Mouse (Mus musculus) midbrain, embryonic 12.5 days (tissue): ENCODE results near the gene Smpd3. TPM values are rescaled to one million over a fixed set of nuclear protein-coding genes. Genes with fewer than 3 reads are reported as not detected.

Source experiments
- ATAC-seq: fragments of 200-750 bp; cut with Nextera tagmentation; 2 replicates; pipeline ENCODE4 v1.8.0; 2017; ENCODE audit warnings: low read depth, moderate TSS enrichment, moderate library complexity; ENCODE audit not compliant: low FRiP score
- H3K27ac ChIP-seq: fragments of 300-500 bp; sonication (generic); replicated peaks from 2 replicates; pipeline ENCODE4 v1.5.1; 2016; ENCODE audit warnings: mild to moderate bottlenecking
- H3K27me3 ChIP-seq: fragments of 300-500 bp; sonication (generic); 2 replicates; pipeline ENCODE4 v1.6.1; 2016; ENCODE audit warnings: mild to moderate bottlenecking
- H3K36me3 ChIP-seq: fragments of 300-500 bp; sonication (generic); 2 replicates; pipeline ENCODE4 v1.6.1; 2016
- H3K4me1 ChIP-seq: fragments of 300-500 bp; sonication (generic); 2 replicates; pipeline ENCODE4 v1.6.1; 2016
- H3K4me2 ChIP-seq: fragments of 300-500 bp; sonication (generic); replicated peaks from 2 replicates; pipeline ENCODE4 v1.6.1; 2016; ENCODE audit warnings: mild to moderate bottlenecking, moderate library complexity
- H3K4me3 ChIP-seq: fragments of 300-500 bp; sonication (generic); 2 replicates; pipeline ENCODE4 v1.5.1; 2016; ENCODE audit warnings: mild to moderate bottlenecking
- H3K9ac ChIP-seq: fragments of 300-500 bp; sonication (generic); replicated peaks from 2 replicates; pipeline ENCODE4 v1.6.1; 2016; ENCODE audit warnings: mild to moderate bottlenecking, moderate library complexity
- H3K9me3 ChIP-seq: fragments of 300-500 bp; sonication (generic); 2 replicates; pipeline ENCODE4 v1.6.1; 2016; ENCODE audit warnings: mild to moderate bottlenecking
- WGBS: fragments of 180-500 bp; shearing (Covaris S2); methylation state at CpG from one replicate; pipeline ENCODE4 v1.1.7; 2016; 5-methylcytosine and 5-hydroxymethylcytosine counted together
- polyA plus RNA-seq: library from polyadenylated mRNA; unstranded; fragments of >200 nt; fragmentation: Nextera tagmentation; extraction: Ambion mirVana; gene quantifications from 2 replicates; pipeline ENCODE4 v1.2.1, GENCODE M21; 2016

The Smpd3 gene
- polyA plus RNA-seq, 1 experiment from 2014 or later, result 26.3 TPM

DNA sequence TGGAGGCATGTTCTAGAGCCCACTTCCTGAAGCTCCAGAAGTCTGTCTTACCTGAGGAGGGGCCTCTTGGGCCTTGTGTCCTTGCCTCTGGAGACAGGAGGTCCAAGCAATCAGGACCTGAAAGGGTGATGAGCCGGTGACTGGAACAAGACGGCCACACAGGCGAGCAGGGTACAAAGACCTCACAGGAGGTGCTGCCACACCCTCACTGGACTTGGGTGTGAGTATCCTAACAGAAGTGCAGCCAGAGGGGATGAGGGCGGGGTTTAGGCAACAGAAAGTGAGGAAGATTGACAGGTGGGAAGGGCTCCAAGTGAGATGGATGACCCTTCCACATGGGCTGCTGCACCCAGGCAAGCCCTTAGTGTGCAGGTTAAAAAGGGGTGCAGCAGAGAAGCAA is 56.9 kb downstream of the Smpd3 start:
- 47% methylated on average over 4 of the region's 4 CpGs for WGBS
- Histone ChIP-seq H3K36me3 (0 out of 2 replicates have a peak, but pooled peaks cover 9% of the 10 kb centered on the region), H3K9me3 (no peaks in the 10 kb centered on the region), H3K4me1 (no peaks in the 10 kb centered on the region), H3K27ac (no peak overlapping the region), H3K9ac (no peak overlapping the region), H3K4me2 (no peak overlapping the region), H3K4me3 (no peak overlapping the region), H3K27me3 (no peaks in the 10 kb centered on the region)
- ATAC-seq, result no peak

DNA sequence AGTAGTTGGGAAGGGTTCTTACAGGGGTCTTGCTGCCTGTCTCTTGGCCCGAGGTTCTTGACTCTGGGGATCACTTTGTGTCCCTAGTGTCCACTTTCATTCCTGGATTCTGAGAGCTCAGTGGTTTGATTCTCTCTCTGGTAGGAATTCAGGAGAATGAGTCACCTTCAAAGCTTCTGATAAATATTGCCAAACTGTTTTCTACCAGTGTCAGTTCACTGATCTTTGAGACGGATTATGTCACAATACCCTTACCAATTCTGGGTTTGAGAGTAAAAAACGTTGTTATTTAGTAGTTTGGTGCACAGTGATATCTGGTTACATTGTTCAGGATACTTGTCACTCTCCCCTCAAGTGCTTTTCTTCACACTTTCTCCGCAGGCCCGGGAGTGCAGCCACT is 57.6 kb downstream of the Smpd3 start:
- no peak overlapping the region for H3K4me3 ChIP-seq
- H3K4me2 ChIP-seq, result no peak overlapping the region
- WGBS, result 60% methylated on average over 5 of the region's 5 CpGs
- H3K9me3 ChIP-seq, result no peaks in the 10 kb centered on the region
- H3K36me3 ChIP-seq, result 0 out of 2 replicates have a peak, but pooled peaks cover 9% of the 10 kb centered on the region
- H3K27me3 ChIP-seq, result no peaks in the 10 kb centered on the region
- ATAC-seq, result no peak
- H3K27ac ChIP-seq, result no peak overlapping the region
- H3K9ac ChIP-seq, result no peak overlapping the region
- no peaks in the 10 kb centered on the region for H3K4me1 ChIP-seq

DNA sequence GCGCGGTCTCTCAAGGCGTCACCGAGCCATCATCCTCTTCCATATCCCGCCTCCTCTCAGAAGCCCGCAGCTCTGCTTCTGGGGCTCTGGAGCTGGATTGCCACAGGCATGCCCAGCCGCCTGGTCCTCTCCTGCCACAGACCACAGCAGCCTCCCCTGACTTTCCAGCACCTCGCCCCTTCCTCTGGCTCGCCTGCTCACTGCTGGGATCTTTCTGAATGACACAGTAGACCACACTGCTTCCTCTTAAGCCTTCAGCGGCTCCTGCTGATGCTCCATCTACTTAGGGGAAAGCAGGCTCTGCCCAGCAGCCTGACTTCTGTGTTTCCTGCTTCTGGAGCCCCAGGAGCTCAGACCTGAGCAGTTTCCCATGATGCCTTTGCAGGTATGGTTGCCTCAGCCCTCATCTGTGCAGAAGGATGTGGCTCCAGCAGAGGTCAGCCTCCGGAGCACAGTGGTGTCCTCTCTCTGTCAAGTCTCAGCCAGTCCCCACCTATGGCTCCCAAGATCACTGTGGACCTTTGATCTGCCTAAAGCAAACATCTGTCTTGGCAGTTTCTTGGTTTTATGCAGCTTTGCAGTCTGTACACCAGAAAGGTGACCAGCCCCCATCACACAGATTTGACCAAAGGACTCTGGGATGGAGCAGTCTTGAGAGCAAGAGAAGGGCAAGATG is 59.3 kb downstream of the Smpd3 start:
- ATAC-seq, result no peak
- H3K9ac ChIP-seq, result no peak overlapping the region
- no peaks in the 10 kb centered on the region for H3K4me1 ChIP-seq
- 83% methylated on average over 11 of the region's 11 CpGs for WGBS
- no peak overlapping the region for H3K27ac ChIP-seq
- H3K4me3 ChIP-seq, result no peak overlapping the region
- H3K4me2 ChIP-seq, result no peak overlapping the region
- 0 out of 2 replicates have a peak, but pooled peaks cover 8% of the 10 kb centered on the region for H3K36me3 ChIP-seq
- H3K27me3 ChIP-seq, result no peaks in the 10 kb centered on the region
- H3K9me3 ChIP-seq, result no peaks in the 10 kb centered on the region

DNA sequence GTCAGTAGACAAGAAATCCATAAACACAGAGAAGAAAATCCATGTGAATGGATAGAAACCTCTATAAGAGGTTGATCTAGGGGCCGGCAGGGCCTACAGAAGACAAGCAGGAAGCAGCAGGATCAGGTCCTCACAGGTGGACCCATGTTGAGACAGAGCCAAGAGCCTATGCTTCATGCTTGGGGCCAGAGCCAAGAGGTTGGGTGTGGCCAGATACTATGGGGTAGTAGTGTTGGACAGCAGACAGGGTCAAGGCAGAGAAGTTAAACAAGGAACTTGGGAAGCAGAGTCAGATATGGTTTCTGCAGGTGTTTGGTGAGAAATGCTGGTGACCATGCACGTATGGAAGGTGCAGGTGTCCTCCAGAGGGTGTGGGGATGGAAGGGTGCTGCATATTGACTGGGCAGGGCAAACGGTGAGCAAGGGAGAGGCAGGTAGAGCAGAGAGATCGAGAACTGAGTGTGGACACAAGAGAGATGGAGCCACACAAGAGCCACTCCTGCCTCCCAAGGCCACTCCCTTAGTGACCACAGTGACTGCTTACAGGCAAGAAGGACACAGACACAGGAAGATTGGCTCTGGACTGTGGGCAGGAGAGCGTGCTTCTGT is 61.0 kb downstream of the Smpd3 start:
- WGBS, result 88% methylated on average over 5 of the region's 5 CpGs

DNA sequence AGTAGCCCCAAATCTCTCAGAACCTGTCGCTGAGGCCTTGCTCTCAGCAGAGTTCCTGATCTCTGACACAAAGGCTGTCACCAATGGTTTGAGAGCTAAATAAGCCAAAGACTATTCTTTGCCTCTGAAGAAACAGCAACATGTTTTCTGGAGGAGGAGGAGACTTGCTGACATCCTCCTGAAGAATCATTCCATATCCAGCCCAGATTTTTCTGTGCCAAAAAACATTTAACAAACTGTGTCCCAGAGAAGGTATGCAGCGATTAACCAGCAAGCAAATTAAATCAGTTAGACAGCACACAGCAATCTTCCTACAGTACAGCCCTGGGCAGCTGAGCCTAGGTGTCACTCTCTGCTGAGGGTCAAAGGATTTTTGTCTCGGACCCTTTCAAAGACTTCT is 64.3 kb downstream of the Smpd3 start:
- H3K27ac ChIP-seq, result no peak overlapping the region
- no peaks in the 10 kb centered on the region for H3K36me3 ChIP-seq
- H3K4me3 ChIP-seq, result no peak overlapping the region
- H3K4me1 ChIP-seq, result peaks cover 33% of the 10 kb centered on the region
- whole genome bisulfite sequencing, result 89% methylated on average over 3 of the region's 3 CpGs
- H3K4me2 ChIP-seq, result no peak overlapping the region
- H3K27me3 ChIP-seq, result no peaks in the 10 kb centered on the region
- ATAC-seq, result no peak
- no peaks in the 10 kb centered on the region for H3K9me3 ChIP-seq
- H3K9ac ChIP-seq, result no peak overlapping the region

More for the DNA sequence above, 61.0 kb downstream of the Smpd3 start:
- no peak overlapping the region for H3K27ac ChIP-seq
- H3K27me3 ChIP-seq, result no peaks in the 10 kb centered on the region
- H3K9me3 ChIP-seq, result no peaks in the 10 kb centered on the region
- H3K4me1 ChIP-seq, result peaks cover 5% of the 10 kb centered on the region; the same call in 1 of the 2 replicates
- H3K9ac ChIP-seq, result no peak overlapping the region
- no peak overlapping the region for H3K4me3 ChIP-seq
- no peaks in the 10 kb centered on the region for H3K36me3 ChIP-seq
- no peak overlapping the region for H3K4me2 ChIP-seq
- no peak for ATAC-seq

DNA sequence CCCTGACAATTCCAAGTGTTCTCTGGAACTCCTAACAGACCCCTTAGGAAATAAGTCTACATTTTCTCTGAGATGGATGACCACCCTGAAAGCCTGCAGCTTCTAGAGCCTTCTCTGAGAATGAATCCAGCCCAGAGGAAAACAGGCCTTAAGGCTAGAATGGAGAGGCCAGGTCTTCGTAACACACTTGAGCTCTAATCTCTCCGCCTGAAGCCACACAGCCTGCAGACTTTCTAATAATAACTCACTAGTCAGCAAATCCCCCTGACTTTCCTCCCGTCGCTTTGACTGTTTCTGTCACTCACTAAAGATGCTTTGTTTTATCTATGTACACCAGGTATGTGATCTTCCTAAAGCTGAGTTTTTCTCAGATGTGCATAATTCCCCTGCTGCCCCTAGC is 66.4 kb downstream of the Smpd3 start:
- no peak for ATAC-seq
- no peak overlapping the region for H3K4me2 ChIP-seq
- H3K27me3 ChIP-seq, result no peaks in the 10 kb centered on the region
- H3K27ac ChIP-seq, result peak overlapping the region; percentile 42; the same call in 1 of the 2 replicates
- 56% methylated on average over 4 of the region's 4 CpGs for WGBS
- H3K36me3 ChIP-seq, result no peaks in the 10 kb centered on the region
- peaks cover 33% of the 10 kb centered on the region for H3K4me1 ChIP-seq
- no peaks in the 10 kb centered on the region for H3K9me3 ChIP-seq
- H3K9ac ChIP-seq, result no peak overlapping the region
- no peak overlapping the region for H3K4me3 ChIP-seq

DNA sequence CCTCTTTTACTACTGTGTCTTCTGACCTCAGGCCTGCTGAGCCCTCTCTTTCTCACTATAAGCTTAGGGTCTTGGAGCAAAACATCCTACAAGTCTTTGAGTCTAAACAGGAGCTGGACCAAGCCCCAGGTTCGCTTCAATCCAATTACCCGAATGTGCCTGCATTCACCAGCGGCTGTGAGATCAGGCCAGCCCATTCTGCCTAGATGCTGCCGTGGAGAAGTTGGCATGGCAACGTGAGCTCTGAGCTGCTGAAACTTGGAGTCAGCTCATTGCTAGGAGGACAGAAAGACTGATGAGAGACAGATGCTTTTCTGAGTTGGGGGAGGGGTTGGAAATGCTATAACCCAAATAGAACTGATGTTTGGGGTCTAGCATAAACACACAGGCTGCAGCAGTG is 67.0 kb downstream of the Smpd3 start:
- 3% methylated on average over 5 of the region's 5 CpGs for WGBS
- ATAC-seq, result no peak
- H3K4me1 ChIP-seq, result peaks cover 33% of the 10 kb centered on the region
- no peak overlapping the region for H3K4me3 ChIP-seq
- H3K36me3 ChIP-seq, result peaks cover 2% of the 10 kb centered on the region; the same call in 1 of the 2 replicates
- H3K27ac ChIP-seq, result peak overlapping the region; percentile 42; the same call in 1 of the 2 replicates
- H3K9me3 ChIP-seq, result no peaks in the 10 kb centered on the region
- H3K9ac ChIP-seq, result 0 out of 2 replicates have a peak overlapping the region, but pooled peaks have one; percentile 21
- no peak overlapping the region for H3K4me2 ChIP-seq
- no peaks in the 10 kb centered on the region for H3K27me3 ChIP-seq

DNA sequence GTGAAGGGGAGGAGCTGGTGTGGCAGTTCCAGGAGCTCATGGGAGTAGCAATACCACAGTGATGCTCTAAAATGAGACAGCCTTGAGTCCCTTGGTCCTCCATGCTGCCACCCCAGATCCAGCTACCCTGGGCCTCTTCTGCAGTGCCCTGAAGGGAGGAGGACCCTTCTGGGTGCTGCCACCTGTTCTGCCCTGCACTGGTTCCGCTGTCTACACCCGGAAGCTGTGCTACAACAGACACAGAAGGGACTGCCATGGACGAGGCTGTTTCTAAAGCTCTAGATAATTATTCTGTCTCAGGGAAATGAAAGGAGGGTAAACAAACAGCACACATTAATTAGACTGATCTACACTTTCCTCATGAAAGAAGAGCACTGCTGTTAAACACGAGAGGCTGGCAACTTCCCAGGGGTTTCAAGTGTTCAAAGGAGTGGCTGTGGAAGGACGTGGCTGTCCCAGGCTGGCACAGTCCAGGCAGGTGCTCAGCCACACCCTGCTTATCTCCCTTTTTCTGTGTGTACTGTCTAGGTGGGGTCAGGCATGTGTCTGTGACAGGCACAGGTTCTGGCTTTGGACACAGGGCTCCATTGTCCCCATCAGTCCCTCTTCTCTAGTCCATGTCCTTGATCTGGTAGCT is 69.0 kb downstream of the Smpd3 start:
- Histone ChIP-seq H3K27me3 (no peaks in the 10 kb centered on the region), H3K4me1 (peaks cover 33% of the 10 kb centered on the region), H3K4me2 (no peak overlapping the region), H3K27ac (no peak overlapping the region), H3K9ac (no peak overlapping the region), H3K9me3 (no peaks in the 10 kb centered on the region), H3K36me3 (peaks cover 21% of the 10 kb centered on the region), H3K4me3 (no peak overlapping the region)
- ATAC-seq, result no peak
- WGBS, result 72% methylated on average over 5 of the region's 5 CpGs

DNA sequence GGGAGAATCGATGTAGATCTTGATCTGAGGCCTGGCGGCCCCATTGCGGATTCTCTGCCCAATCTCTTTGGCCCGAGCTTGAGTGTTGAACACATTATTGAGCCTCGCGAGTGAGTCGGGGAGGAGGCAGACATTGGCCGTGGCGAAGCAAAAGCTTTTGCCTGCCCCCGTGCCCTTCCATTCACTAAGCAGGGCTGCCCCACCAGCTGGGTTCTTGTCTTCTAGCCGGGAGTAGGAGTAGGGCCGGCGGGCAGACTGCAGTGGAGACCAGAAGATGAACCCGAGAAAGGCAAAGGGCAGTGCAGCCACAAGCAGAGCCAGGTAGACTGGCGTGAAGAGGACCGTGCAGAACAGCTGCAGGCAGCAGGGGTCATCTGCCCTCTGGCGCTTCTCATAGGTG is 72.4 kb downstream of the Smpd3 start:
- Histone ChIP-seq H3K27ac (no peak overlapping the region), H3K27me3 (no peaks in the 10 kb centered on the region), H3K9me3 (no peaks in the 10 kb centered on the region), H3K9ac (no peak overlapping the region), H3K4me1 (peaks cover 14% of the 10 kb centered on the region), H3K36me3 (peaks cover 26% of the 10 kb centered on the region), H3K4me3 (no peak overlapping the region), H3K4me2 (no peak overlapping the region)
- WGBS, result 91% methylated on average over 17 of the region's 17 CpGs
- ATAC-seq, result no peak

DNA sequence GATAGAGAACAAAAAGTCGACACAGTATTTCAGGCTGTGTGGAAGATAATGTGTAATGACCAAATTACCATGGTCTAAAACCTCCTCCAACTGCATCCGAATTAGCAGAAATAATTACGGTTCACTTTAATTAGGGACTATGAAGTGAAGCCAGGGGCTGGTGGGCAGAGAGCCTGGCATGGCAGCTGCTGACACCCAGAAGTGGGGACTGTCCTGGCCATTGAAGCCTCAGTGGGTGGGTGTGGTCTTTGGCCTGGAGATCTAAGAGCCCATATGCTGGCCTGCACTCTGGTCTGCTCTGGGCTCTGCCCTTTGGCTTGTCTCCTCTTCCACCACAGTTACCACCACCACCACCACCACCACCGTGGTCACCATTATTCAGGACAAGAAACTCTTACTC is 73.9 kb downstream of the Smpd3 start:
- H3K4me2 ChIP-seq, result no peak overlapping the region
- ATAC-seq, result no peak
- no peak overlapping the region for H3K9ac ChIP-seq
- 87% methylated on average over 4 of the region's 4 CpGs for WGBS
- no peak overlapping the region for H3K4me3 ChIP-seq
- H3K27ac ChIP-seq, result no peak overlapping the region
- H3K36me3 ChIP-seq, result peaks cover 38% of the 10 kb centered on the region
- H3K27me3 ChIP-seq, result no peaks in the 10 kb centered on the region
- no peaks in the 10 kb centered on the region for H3K9me3 ChIP-seq
- peaks cover 4% of the 10 kb centered on the region; the same call in 1 of the 2 replicates for H3K4me1 ChIP-seq

DNA sequence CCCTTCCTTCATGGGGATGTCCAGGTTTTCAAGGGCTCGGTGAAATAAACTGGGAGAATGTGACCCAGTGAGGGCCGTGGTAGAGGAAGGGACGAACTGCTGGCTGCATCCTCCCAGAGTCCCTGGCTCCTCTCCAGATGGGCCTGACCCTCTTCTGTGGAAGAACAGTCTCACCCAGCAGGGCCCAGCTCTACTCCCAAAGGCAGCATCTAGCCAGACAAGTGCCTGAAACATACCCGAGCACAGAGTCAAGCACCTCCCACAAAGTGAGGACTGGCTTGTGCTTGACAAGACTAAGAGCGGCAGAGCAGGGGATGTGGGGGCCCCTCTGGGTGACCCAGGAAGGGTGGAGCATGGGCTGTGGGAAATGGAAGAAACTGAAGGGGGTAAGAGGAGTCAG is 75.4 kb downstream of the Smpd3 start:
- H3K27ac ChIP-seq, result no peak overlapping the region
- H3K27me3 ChIP-seq, result no peaks in the 10 kb centered on the region
- peaks cover 52% of the 10 kb centered on the region for H3K36me3 ChIP-seq
- H3K4me3 ChIP-seq, result no peak overlapping the region
- H3K4me2 ChIP-seq, result no peak overlapping the region
- ATAC-seq, result no peak
- H3K4me1 ChIP-seq, result no peaks in the 10 kb centered on the region
- no peak overlapping the region for H3K9ac ChIP-seq
- H3K9me3 ChIP-seq, result no peaks in the 10 kb centered on the region
- WGBS, result 85% methylated on average over 5 of the region's 5 CpGs

DNA sequence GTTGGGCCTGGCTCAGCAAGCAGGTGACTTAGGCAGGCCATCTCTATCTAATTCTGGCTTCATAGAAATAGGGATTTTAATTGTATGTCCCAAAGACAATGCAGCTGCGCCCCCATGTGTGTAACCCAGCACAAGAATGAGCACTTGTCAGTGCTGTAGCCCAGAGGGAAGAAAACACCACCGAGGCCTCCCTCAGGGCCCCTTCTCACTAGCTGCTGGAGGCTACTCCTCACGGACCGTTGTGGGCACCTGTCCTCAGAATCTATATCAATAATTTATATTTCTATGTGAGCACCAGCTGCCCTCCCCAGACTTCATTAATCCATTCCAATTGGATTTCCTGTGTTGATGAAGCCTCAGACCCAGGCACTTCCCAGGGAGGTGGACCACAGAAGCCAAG is 76.9 kb downstream of the Smpd3 start:
- Histone ChIP-seq H3K4me1 (no peaks in the 10 kb centered on the region), H3K9me3 (no peaks in the 10 kb centered on the region), H3K4me2 (no peak overlapping the region), H3K27ac (peak overlapping the region; percentile 22; the same call in 1 of the 2 replicates), H3K36me3 (peaks cover 65% of the 10 kb centered on the region), H3K4me3 (no peak overlapping the region), H3K27me3 (no peaks in the 10 kb centered on the region), H3K9ac (no peak overlapping the region)
- no peak for ATAC-seq
- 72% methylated on average over 4 of the region's 4 CpGs for WGBS
